ENCODE assay signal across 11 mouse cellular contexts in genomic region chr3:34641756-34642497, GRCm38 (mm10). TPM values are rescaled to one million over a fixed set of nuclear protein-coding genes. Genes with fewer than 3 reads are reported as not detected.
A peak's percentile ranks its signal among the peaks of the same experiment; 100 is the strongest.
DNase-seq lines count a peak whose midpoint lies in the region; ATAC-seq and TF ChIP-seq lines count a peak whose summit lies in the region.
"Had no signal": no experiment of that assay in that cellular context is flagged by ENCODE, and none has a peak within 500 bp of the region (broad histone marks: within the 10 kb centered on the region; RNA-seq: fewer than 3 reads in every experiment).

No protein-coding gene starts in this region.

- peak overlapping the region; percentile 58 for H3K4me2 ChIP-seq in hindbrain, embryonic 16.5 days (ENCODE audit: low read length)
- H3K4me2 ChIP-seq in neural tube, embryonic 11.5 days (ENCODE audit: low read depth) = peak overlapping the region; percentile 61

- peak overlapping the region; percentile 55 for H3K9ac ChIP-seq in hindbrain, embryonic 16.5 days (ENCODE audit: low read depth, low read length)
- peak overlapping the region; percentile 53 for H3K9ac ChIP-seq in neural tube, embryonic 11.5 days (ENCODE audit: low read length)

- no peaks in the 10 kb centered on the region for H3K36me3 ChIP-seq in embryonic facial prominence, embryonic 10.5 days (replicated peaks)
- no peaks in the 10 kb centered on the region for H3K36me3 ChIP-seq in hindbrain, embryonic 16.5 days (ENCODE audit: control insufficient read depth, insufficient read depth, low read length)
- no peaks in the 10 kb centered on the region for H3K36me3 ChIP-seq in neural tube, embryonic 11.5 days (ENCODE audit: control insufficient read depth, insufficient read depth, low read length)
- H3K36me3 ChIP-seq: G1E had no signal

- no peaks in the 10 kb centered on the region for H3K9me3 ChIP-seq in embryonic facial prominence, embryonic 10.5 days
- no peaks in the 10 kb centered on the region for H3K9me3 ChIP-seq in hindbrain, embryonic 16.5 days (ENCODE audit: control insufficient read depth, low read length)
- no peaks in the 10 kb centered on the region for H3K9me3 ChIP-seq in neural tube, embryonic 11.5 days (ENCODE audit: control insufficient read depth, low read length)

- no peak for TF ChIP-seq CTCF in layer of hippocampus, adult 2 months (conservative IDR thresholded peaks at IDR 0.05)

- peak overlapping the region; percentile 91 for H3K27ac ChIP-seq in layer of hippocampus, adult 2 months
- H3K27ac ChIP-seq in embryonic facial prominence, embryonic 10.5 days (replicated peaks) = peak overlapping the region; percentile 79
- peak overlapping the region; percentile 71 for H3K27ac ChIP-seq in hindbrain, embryonic 16.5 days (ENCODE audit: low read depth, low read length)
- H3K27ac ChIP-seq in neural tube, embryonic 11.5 days (ENCODE audit: low read depth, low read length) = peak overlapping the region; percentile 24; the same call in 1 of the 2 replicates

- ATAC-seq in hindbrain, embryonic 16.5 days = no peak
- ATAC-seq in neural tube, embryonic 11.5 days (ENCODE audit: insufficient read depth, low FRiP score, low TSS enrichment) = no peak

- DNase-seq in layer of hippocampus, adult 2 months (ENCODE audit: low spot score in 2 of 2) = no peak
- DNase-seq in layer of hippocampus, postnatal 10 days (ENCODE audit: low spot score in 2 of 2) = no peak
- no peak for DNase-seq in embryonic facial prominence, embryonic 10.5 days (ENCODE audit: low spot score)
- DNase-seq in neural tube, embryonic 11.5 days (ENCODE audit: low spot score) = peak; percentile 49
- no peak for DNase-seq in right cerebral cortex, postnatal 36 days (ENCODE audit: low spot score in 2 of 2)
- DNase-seq in cerebellum, adult 9-11 months = no peak
- DNase-seq in layer of hippocampus, postnatal 36 days = no peak
- DNase-seq: gastrocnemius, postnatal 14 days had no signal

- H3K4me3 ChIP-seq in layer of hippocampus, adult 2 months = peak overlapping the region; percentile 52
- H3K4me3 ChIP-seq in embryonic facial prominence, embryonic 10.5 days = peak overlapping the region; percentile 53
- H3K4me3 ChIP-seq in hindbrain, embryonic 16.5 days (ENCODE audit: low read length) = peak overlapping the region; percentile 32
- H3K4me3 ChIP-seq in neural tube, embryonic 11.5 days (ENCODE audit: low read depth, low read length) = peak overlapping the region; percentile 29

- H3K4me1 ChIP-seq in embryonic facial prominence, embryonic 10.5 days = peaks cover 38% of the 10 kb centered on the region
- peaks cover 5% of the 10 kb centered on the region for H3K4me1 ChIP-seq in hindbrain, embryonic 16.5 days (ENCODE audit: control insufficient read depth, insufficient read depth, low read depth, low read length)
- H3K4me1 ChIP-seq in neural tube, embryonic 11.5 days (ENCODE audit: control insufficient read depth, insufficient read depth, low read length) = peaks cover 29% of the 10 kb centered on the region

- WGBS in embryonic facial prominence, embryonic 10.5 days = 1% methylated on average over 38 of the region's 38 CpGs
- 2% methylated on average over 38 of the region's 38 CpGs for WGBS in hindbrain, embryonic 16.5 days
- 2% methylated on average over 37 of the region's 38 CpGs for WGBS in neural tube, embryonic 11.5 days

- peaks cover 98% of the 10 kb centered on the region for H3K27me3 ChIP-seq in embryonic facial prominence, embryonic 10.5 days (replicated peaks; ENCODE audit: low read depth, poor library complexity, severe bottlenecking)
- peaks cover 37% of the 10 kb centered on the region for H3K27me3 ChIP-seq in hindbrain, embryonic 16.5 days (replicated peaks; ENCODE audit: control insufficient read depth, insufficient read depth, low read length)
- H3K27me3 ChIP-seq in neural tube, embryonic 11.5 days (ENCODE audit: control insufficient read depth, insufficient read depth, low read length) = peaks cover 23% of the 10 kb centered on the region

RNA-seq across cellular contexts. Expression of gene Sox2, which starts 8.3 kb away (rescaled TPM):
- total RNA-seq in layer of hippocampus, adult 2 months (2021) = 10 to 100 TPM; 41.1 to 45.9 TPM
- 10 to 100 TPM; 50.8 to 52.7 TPM for total RNA-seq in layer of hippocampus, postnatal 10 days (2021)
- polyA plus RNA-seq in embryonic facial prominence, embryonic 10.5 days (2016; fragmentation: Nextera tagmentation; extraction: Ambion mirVana) = 12.2 and 16.1 TPM in 2 replicates
- 8.2 and 8.6 TPM in 2 replicates for polyA plus RNA-seq in hindbrain, embryonic 16.5 days (2015; fragmentation: Nextera tagmentation; extraction: Ambion mirVana)
- polyA plus RNA-seq in neural tube, embryonic 11.5 days (2014; fragmentation: Nextera tagmentation; extraction: Ambion mirVana) = 32.5 and 36.8 TPM in 2 replicates
- total RNA-seq in layer of hippocampus, postnatal 36 days (2021) = 10 to 100 TPM; 45.6 to 46.9 TPM
- total RNA-seq: liver, adult 2 months had no signal
- polyA plus RNA-seq: G1E; liver, adult 2 months had no signal

Comparison
In these comparisons a context has a peak if more than half of its experiments do, and no peak if none do; other contexts are left out.
1. H3K27ac ChIP-seq: peak in every context shown above with its lines; median percentile 91 in layer of hippocampus, adult 2 months; 79 in embryonic facial prominence, embryonic 10.5 days; 71 in hindbrain, embryonic 16.5 days; 24 in neural tube, embryonic 11.5 days.